21 mouse cellular contexts compared by ENCODE assay signal in the genomic region with DNA sequence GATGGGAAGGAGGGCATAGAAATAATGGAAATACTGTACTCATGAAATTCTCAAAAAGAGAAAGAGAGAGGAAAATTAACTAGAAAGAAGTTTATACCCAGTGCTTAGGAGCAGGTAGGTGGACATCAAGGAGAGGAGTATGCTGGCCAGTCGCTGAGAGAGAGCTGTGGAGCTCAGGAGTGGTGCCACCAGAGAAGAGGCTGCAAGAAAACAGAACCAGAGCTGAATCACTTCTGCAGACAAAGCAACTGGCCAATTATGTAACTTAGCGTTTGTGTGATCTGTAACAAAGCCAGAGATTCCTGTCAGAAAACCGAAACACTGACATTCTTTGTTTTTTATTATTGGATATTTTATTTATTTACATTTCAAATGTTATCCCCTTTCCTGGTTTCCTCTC.
"Had no signal": no experiment of that assay in that cellular context is flagged by ENCODE, and none has a peak within 500 bp of the region (broad histone marks: within the 10 kb centered on the region; RNA-seq: fewer than 3 reads in every experiment).

No protein-coding gene starts in this region.

- DNase-seq: cerebellum, adult 8-10 months; cerebellum, adult 9-10 months; cerebellum, adult 9-11 months; cerebellum, postnatal 10 days; cerebellum, postnatal 14 days; cerebellum, postnatal 25 days; cerebellum, postnatal 36 days; embryo, embryonic 11 days; forebrain, postnatal 0 days; gastrocnemius, adult 2 months; gastrocnemius, postnatal 10 days; gastrocnemius, postnatal 14 days; gastrocnemius, postnatal 25 days; gastrocnemius, postnatal 36 days; heart, adult 11 months; heart, adult 18-20 months; heart, adult 2 months had no signal

- ATAC-seq: forebrain, embryonic 13.5 days; forebrain, embryonic 14.5 days; forebrain, embryonic 15.5 days; forebrain, embryonic 16.5 days; forebrain, postnatal 0 days had no signal
